Mouse (Mus musculus): ENCODE data around the gene Slc41a1. TPM values are rescaled to one million over a fixed set of nuclear protein-coding genes. Genes with fewer than 3 reads are reported as not detected.

Slc41a1 gene
- polyA plus RNA-seq, 1 experiment from 2014 or later: 7.7 TPM

GRCm38 (mm10) chr1:131879816-131880215, 52.5 kb downstream of the Slc41a1 start:
- DNase-seq (ENCODE audit: low spot score): no peak

- peak; percentile 47 for DNase-seq (ENCODE audit: low spot score)
Measured at GRCm38 (mm10) chr1:131882787-131883186, 55.5 kb downstream of the Slc41a1 start.

GRCm38 (mm10) chr1:131886173-131886572, 58.9 kb downstream of the Slc41a1 start:
- DNase-seq (ENCODE audit: low spot score): no peak

GRCm38 (mm10) chr1:131886641-131887040, 59.3 kb downstream of the Slc41a1 start:
- DNase-seq (ENCODE audit: low spot score): no peak

- no peak for DNase-seq (ENCODE audit: low spot score)
Measured at GRCm38 (mm10) chr1:131890043-131890658, 62.9 kb downstream of the Slc41a1 start.

GRCm38 (mm10) chr1:131891436-131891835, 64.1 kb downstream of the Slc41a1 start:
- no peak for DNase-seq (ENCODE audit: low spot score)

Other genes with a start within 250 kb of the Slc41a1 start
- gene Avpr1b, start 228.3 kb upstream of the Slc41a1 start, polyA plus RNA-seq (2015; fragmentation: Nextera tagmentation; extraction: Ambion mirVana): not detected in 2 replicates
- 6.8 and 9.0 TPM in 2 replicates for gene Ctse, start 189.2 kb upstream of the Slc41a1 start, polyA plus RNA-seq (2015; fragmentation: Nextera tagmentation; extraction: Ambion mirVana)
- gene Rab7b, start 138.8 kb upstream of the Slc41a1 start, polyA plus RNA-seq (2015; fragmentation: Nextera tagmentation; extraction: Ambion mirVana): 3.8 and 4.2 TPM in 2 replicates
- gene Slc26a9, start 83.5 kb upstream of the Slc41a1 start, polyA plus RNA-seq (2015; fragmentation: Nextera tagmentation; extraction: Ambion mirVana): 0.08 and 0.14 TPM in 2 replicates
- gene Pm20d1, start 30.1 kb upstream of the Slc41a1 start, polyA plus RNA-seq (2015; fragmentation: Nextera tagmentation; extraction: Ambion mirVana): 0.95 and 1.4 TPM in 2 replicates
- gene Rab29, start 39.7 kb downstream of the Slc41a1 start, polyA plus RNA-seq (2015; fragmentation: Nextera tagmentation; extraction: Ambion mirVana): 33.3 and 36.6 TPM in 2 replicates
- gene Nucks1, start 83.0 kb downstream of the Slc41a1 start, polyA plus RNA-seq (2015; fragmentation: Nextera tagmentation; extraction: Ambion mirVana): 80.4 and 102 TPM in 2 replicates
- gene Slc45a3, start 135.5 kb downstream of the Slc41a1 start, polyA plus RNA-seq (2015; fragmentation: Nextera tagmentation; extraction: Ambion mirVana): 2.7 and 3.0 TPM in 2 replicates
- 43.2 and 56.0 TPM in 2 replicates for gene Elk4, start 180.1 kb downstream of the Slc41a1 start, polyA plus RNA-seq (2015; fragmentation: Nextera tagmentation; extraction: Ambion mirVana)
- 15.0 and 17.1 TPM in 2 replicates for gene Mfsd4a, start 240.6 kb downstream of the Slc41a1 start, polyA plus RNA-seq (2015; fragmentation: Nextera tagmentation; extraction: Ambion mirVana)

Measured in thymus, postnatal 0 days (tissue).